Mouse (Mus musculus) liver, embryonic 14.5 days (tissue): ENCODE data around the gene Slc16a11. TPM values are rescaled to one million over a fixed set of nuclear protein-coding genes. Genes with fewer than 3 reads are reported as not detected.

Experiments
- ATAC-seq: fragments of 200-750 bp; cut with Nextera tagmentation; 2 replicates; pipeline ENCODE4 v1.8.0; 2017; ENCODE audit warnings: moderate number of reproducible peaks, mild to moderate bottlenecking, moderate library complexity; ENCODE audit not compliant: insufficient read depth
- DNase-seq, 3 experiments: peaks; one replicate each; pipeline ENCODE4 v3.0.0-alpha.2; 2012 to 2013; ENCODE audit warnings: low read depth in 3 of 3, low spot score in 3 of 3
- H3K27ac ChIP-seq: fragments of 300-500 bp; sonication (generic); 2 replicates; pipeline ENCODE4 v1.5.1; 2014; ENCODE audit warnings: moderate library complexity, mild to moderate bottlenecking, control low read depth, inconsistent platforms
- H3K27me3 ChIP-seq: fragments of 300-500 bp; sonication (generic); 2 replicates; pipeline ENCODE4 v1.6.1; 2014; ENCODE audit warnings: mild to moderate bottlenecking, low read length, moderate library complexity; ENCODE audit not compliant: control insufficient read depth, insufficient read depth
- H3K36me3 ChIP-seq: fragments of 300-500 bp; sonication (generic); replicated peaks from 2 replicates; pipeline ENCODE4 v1.6.1; 2014; ENCODE audit warnings: low read depth; ENCODE audit not compliant: control insufficient read depth, insufficient read depth
- H3K4me1 ChIP-seq, 2 experiments: fragments of 200-500 bp in 1 of 2; fragments of 300-500 bp in 1 of 2; sonication (generic) in 1 of 2; replicated peaks; 2 replicates each; pipeline ENCODE4 v1.6.1; 2012 to 2014; ENCODE audit warnings: antibody characterized with exemption in 1 of 2, inconsistent platforms in 1 of 2, low read length in 1 of 2; ENCODE audit not compliant: control insufficient read depth in 2 of 2, insufficient read depth in 2 of 2
- H3K4me2 ChIP-seq: fragments of 300-500 bp; sonication (generic); 2 replicates; pipeline ENCODE4 v1.6.1; 2014; ENCODE audit warnings: low read depth, mild to moderate bottlenecking, control low read depth, moderate library complexity
- H3K4me3 ChIP-seq, 2 experiments: fragments of 200-500 bp in 1 of 2; fragments of 300-500 bp in 1 of 2; sonication (generic) in 1 of 2; 2 replicates each; pipeline ENCODE4 v1.5.1; 2012 to 2014; ENCODE audit warnings: low read depth in 2 of 2, low read length in 2 of 2, mild to moderate bottlenecking in 2 of 2, control low read depth in 1 of 2, inconsistent platforms in 1 of 2, moderate library complexity in 1 of 2; ENCODE audit not compliant: insufficient read depth in 1 of 2
- H3K9ac ChIP-seq: fragments of 300-500 bp; sonication (generic); replicated peaks from 2 replicates; pipeline ENCODE4 v1.6.1; 2014; ENCODE audit warnings: mild to moderate bottlenecking, control low read depth, moderate library complexity
- H3K9me3 ChIP-seq: fragments of 300-500 bp; sonication (generic); 2 replicates; pipeline ENCODE4 v1.6.1; 2016; ENCODE audit warnings: low read length, mixed read lengths; ENCODE audit not compliant: control insufficient read depth
- CTCF ChIP-seq: IDR thresholded peaks from 2 replicates; pipeline ENCODE4 v1.5.1; 2016; ENCODE audit warnings: antibody characterized with exemption, low read depth, control low read depth
- EP300 ChIP-seq: IDR thresholded peaks from 2 replicates; pipeline ENCODE4 v1.6.1; 2016; ENCODE audit warnings: antibody characterized with exemption, low read depth
- WGBS: fragments of 180-500 bp; shearing (Covaris S2); extraction: QIAGEN DNeasy Blood & Tissue Kit; methylation state at CpG from one replicate; pipeline ENCODE4 v1.1.7; 2014; ENCODE audit not compliant: insufficient replicate concordance; 5-methylcytosine and 5-hydroxymethylcytosine counted together
- polyA plus RNA-seq, 2 experiments: library from polyadenylated mRNA; depleted of rRNA in 1 of 2; stranded (reverse) in 1 of 2; unstranded in 1 of 2; fragments of >200 nt; fragmentation: Nextera tagmentation in 1 of 2; extraction: Ambion mirVana in 1 of 2; gene quantifications; 2 replicates each; pipeline versions ENCODE4 v1.2.1 to v1.2.3; 2012 to 2014

The Slc16a11 gene
- polyA plus RNA-seq, 2 experiments = 0.47 to 0.79 TPM

- Histone ChIP-seq H3K4me3 (no peak overlapping the region), H3K9me3 (no peaks in the 10 kb centered on the region), H3K36me3 (no peaks in the 10 kb centered on the region), H3K27ac (no peak overlapping the region), H3K4me1 (no peaks in the 10 kb centered on the region), H3K4me2 (no peak overlapping the region), H3K9ac (no peak overlapping the region), H3K27me3 (no peaks in the 10 kb centered on the region)
- no peak for TF ChIP-seq CTCF
- TF ChIP-seq EP300 = no peak
- WGBS = 59% methylated on average over 11 of the region's 11 CpGs
- ATAC-seq (no peak), DNase-seq (no peak)
Observed at GRCm38 (mm10) chr11:70178756-70179155, 33.8 kb upstream of the Slc16a11 start.

- Histone ChIP-seq H3K27ac (no peak overlapping the region), H3K27me3 (no peaks in the 10 kb centered on the region), H3K9ac (no peak overlapping the region), H3K9me3 (no peaks in the 10 kb centered on the region), H3K4me2 (no peak overlapping the region), H3K4me1 (no peaks in the 10 kb centered on the region), H3K36me3 (no peaks in the 10 kb centered on the region), H3K4me3 (no peak overlapping the region)
- 35% methylated on average over 14 of the region's 14 CpGs for WGBS
- ATAC-seq (no peak), DNase-seq (no peak)
- TF ChIP-seq EP300 (no peak), CTCF (peak; percentile 36; the same call in 1 of the 2 replicates)
Observed at GRCm38 (mm10) chr11:70179401-70179800, 33.2 kb upstream of the Slc16a11 start.

- WGBS = 79% methylated on average over 4 of the region's 4 CpGs
- no peaks in the 10 kb centered on the region for H3K4me1 ChIP-seq
- DNase-seq (no peak), ATAC-seq (no peak)
- no peaks in the 10 kb centered on the region for H3K27me3 ChIP-seq
- H3K9me3 ChIP-seq = no peaks in the 10 kb centered on the region
- no peak overlapping the region for H3K27ac ChIP-seq
- H3K9ac ChIP-seq = no peak overlapping the region
- H3K4me3 ChIP-seq = no peak overlapping the region
- TF ChIP-seq CTCF (no peak), EP300 (no peak)
- H3K36me3 ChIP-seq = no peaks in the 10 kb centered on the region
- H3K4me2 ChIP-seq = no peak overlapping the region
Observed at GRCm38 (mm10) chr11:70180496-70180895, 32.1 kb upstream of the Slc16a11 start.

- no peaks in the 10 kb centered on the region for H3K4me1 ChIP-seq
- no peak overlapping the region for H3K9ac ChIP-seq
- H3K4me3 ChIP-seq = no peak overlapping the region
- 36% methylated on average over 7 of the region's 7 CpGs for WGBS
- H3K9me3 ChIP-seq = no peaks in the 10 kb centered on the region
- no peak for ATAC-seq
- no peaks in the 10 kb centered on the region for H3K27me3 ChIP-seq
- TF ChIP-seq EP300 = no peak
- TF ChIP-seq CTCF = no peak
- H3K4me2 ChIP-seq = no peak overlapping the region
- no peaks in the 10 kb centered on the region for H3K36me3 ChIP-seq
- H3K27ac ChIP-seq = no peak overlapping the region
- DNase-seq = no peak
Observed at GRCm38 (mm10) chr11:70185120-70185519, 27.4 kb upstream of the Slc16a11 start.

- ATAC-seq (no peak), DNase-seq (no peak)
- Histone ChIP-seq H3K27me3 (no peaks in the 10 kb centered on the region), H3K4me3 (no peak overlapping the region), H3K27ac (no peak overlapping the region), H3K4me1 (no peaks in the 10 kb centered on the region), H3K36me3 (no peaks in the 10 kb centered on the region), H3K4me2 (no peak overlapping the region), H3K9me3 (no peaks in the 10 kb centered on the region), H3K9ac (no peak overlapping the region)
- 78% methylated on average over 28 of the region's 28 CpGs for WGBS
- TF ChIP-seq EP300 (no peak), CTCF (no peak)
Observed at GRCm38 (mm10) chr11:70189319-70190134, 23.0 kb upstream of the Slc16a11 start.
